Mouse (Mus musculus) heart, embryonic 11.5 days (tissue): ENCODE measurements around the gene Gm45618. TPM values are rescaled to one million over a fixed set of nuclear protein-coding genes. Genes with fewer than 3 reads are reported as not detected.
"Not testable (repeated sequence)": the region's sequence is repeated elsewhere in the genome, so short reads cannot be mapped to it uniquely, and the experiment has no call there.

Experiments used
- ATAC-seq: fragments of 200-750 bp; cut with Nextera tagmentation; replicated peaks from 2 replicates; pipeline ENCODE4 v1.8.0; 2017; ENCODE audit warnings: moderate library complexity; ENCODE audit not compliant: insufficient number of reproducible peaks, low FRiP score, low TSS enrichment
- H3K27ac ChIP-seq: fragments of 300-500 bp; sonication (generic); 2 replicates; pipeline ENCODE4 v1.5.1; 2014; ENCODE audit warnings: mild to moderate bottlenecking, low read depth, low read length
- H3K27me3 ChIP-seq: fragments of 300-500 bp; sonication (generic); 2 replicates; pipeline ENCODE4 v1.6.1; 2014; ENCODE audit warnings: mild to moderate bottlenecking, low read length, mixed read lengths; ENCODE audit not compliant: control insufficient read depth, insufficient read depth
- H3K36me3 ChIP-seq: fragments of 300-500 bp; sonication (generic); 2 replicates; pipeline ENCODE4 v1.6.1; 2014; ENCODE audit warnings: mild to moderate bottlenecking, low read length, moderate library complexity, mixed read lengths; ENCODE audit not compliant: control insufficient read depth, insufficient read depth
- H3K4me1 ChIP-seq: fragments of 300-500 bp; sonication (generic); 2 replicates; pipeline ENCODE4 v1.6.1; 2014; ENCODE audit warnings: low read length; ENCODE audit not compliant: control insufficient read depth, insufficient read depth
- H3K4me2 ChIP-seq: fragments of 300-500 bp; sonication (generic); 2 replicates; pipeline ENCODE4 v1.6.1; 2014; ENCODE audit warnings: mild to moderate bottlenecking, moderate library complexity
- H3K4me3 ChIP-seq: fragments of 300-500 bp; sonication (generic); 2 replicates; pipeline ENCODE4 v1.5.1; 2014; ENCODE audit warnings: low read depth, low read length
- H3K9ac ChIP-seq: fragments of 300-500 bp; sonication (generic); 2 replicates; pipeline ENCODE4 v1.6.1; 2014; ENCODE audit warnings: mild to moderate bottlenecking, low read depth, low read length, moderate library complexity
- H3K9me3 ChIP-seq: fragments of 300-500 bp; sonication (generic); replicated peaks from 2 replicates; pipeline ENCODE4 v1.6.1; 2016; ENCODE audit warnings: low read length; ENCODE audit not compliant: control insufficient read depth
- WGBS: fragments of 180-500 bp; shearing (Covaris S2); extraction: QIAGEN DNeasy Blood & Tissue Kit; methylation state at CpG from one replicate; pipeline ENCODE4 v1.1.7; 2014; ENCODE audit not compliant: insufficient replicate concordance; 5-methylcytosine and 5-hydroxymethylcytosine counted together
- polyA plus RNA-seq: library from polyadenylated mRNA; unstranded; fragments of >200 nt; fragmentation: Nextera tagmentation; extraction: Ambion mirVana; gene quantifications from 2 replicates; pipeline ENCODE4 v1.2.1, GENCODE M21; 2014

Gm45618 gene
- polyA plus RNA-seq: not detected in 2 replicates

- not testable (repeated sequence) for H3K4me3 ChIP-seq, H3K27me3 ChIP-seq, H3K9ac ChIP-seq, H3K4me1 ChIP-seq, H3K36me3 ChIP-seq, H3K4me2 ChIP-seq, H3K27ac ChIP-seq, ATAC-seq, H3K9me3 ChIP-seq
- WGBS: 80% methylated on average over 1 of the region's 1 CpGs
Observed at GRCm38 (mm10) chr7:142120629-142121028, at the start of gene Gm45618. Gene Gm45618, minus strand, starts transcription at chr7:142120729.

- Histone ChIP-seq H3K9me3 (no peaks in the 10 kb centered on the region), H3K9ac (no peak overlapping the region)
Observed at GRCm38 (mm10) chr7:142169836-142170235, 49.3 kb upstream of the Gm45618 start.

GRCm38 (mm10) chr7:142165639-142166038, 45.1 kb upstream of the Gm45618 start, which contains the start of gene Gm4553:
Gene Gm4553, minus strand, starts transcription at chr7:142165739.
- not testable (repeated sequence) for H3K27me3 ChIP-seq, H3K9me3 ChIP-seq, H3K36me3 ChIP-seq, H3K4me3 ChIP-seq, ATAC-seq, H3K4me1 ChIP-seq, H3K27ac ChIP-seq, H3K9ac ChIP-seq, H3K4me2 ChIP-seq

More at GRCm38 (mm10) chr7:142169836-142170235, 49.3 kb upstream of the Gm45618 start:
- H3K36me3 ChIP-seq: no peaks in the 10 kb centered on the region
- no peaks in the 10 kb centered on the region for H3K27me3 ChIP-seq
- H3K4me3 ChIP-seq: no peak overlapping the region
- 42% methylated on average over 3 of the region's 3 CpGs for WGBS
- no peak overlapping the region for H3K27ac ChIP-seq
- no peak overlapping the region for H3K4me2 ChIP-seq
- no peaks in the 10 kb centered on the region for H3K4me1 ChIP-seq
- no peak for ATAC-seq

GRCm38 (mm10) chr7:142159366-142159765, 38.8 kb upstream of the Gm45618 start:
- no peaks in the 10 kb centered on the region for H3K9me3 ChIP-seq
- 85% methylated on average over 3 of the region's 3 CpGs for WGBS
- no peak overlapping the region for H3K9ac ChIP-seq
- no peaks in the 10 kb centered on the region for H3K36me3 ChIP-seq
- no peak overlapping the region for H3K4me3 ChIP-seq
- no peak for ATAC-seq
- H3K4me1 ChIP-seq: no peaks in the 10 kb centered on the region
- H3K27ac ChIP-seq: no peak overlapping the region
- H3K27me3 ChIP-seq: 0 out of 2 replicates have a peak, but pooled peaks cover 2% of the 10 kb centered on the region
- no peak overlapping the region for H3K4me2 ChIP-seq

GRCm38 (mm10) chr7:142157013-142157412, 36.5 kb upstream of the Gm45618 start, which contains the start of gene Gm29735:
Gene Gm29735, minus strand, starts transcription at chr7:142157113.
- H3K4me1 ChIP-seq, H3K9me3 ChIP-seq, H3K4me2 ChIP-seq, ATAC-seq, H3K27ac ChIP-seq, H3K36me3 ChIP-seq, H3K4me3 ChIP-seq, H3K9ac ChIP-seq, H3K27me3 ChIP-seq: not testable (repeated sequence)
- WGBS: 30% methylated on average over 2 of the region's 2 CpGs

GRCm38 (mm10) chr7:142155308-142155707, 34.8 kb upstream of the Gm45618 start:
- Histone ChIP-seq H3K27me3 (0 out of 2 replicates have a peak, but pooled peaks cover under 1% of the 10 kb centered on the region), H3K4me3 (no peak overlapping the region), H3K4me1 (no peaks in the 10 kb centered on the region), H3K4me2 (no peak overlapping the region), H3K9ac (no peak overlapping the region), H3K9me3 (no peaks in the 10 kb centered on the region), H3K36me3 (no peaks in the 10 kb centered on the region), H3K27ac (no peak overlapping the region)
- ATAC-seq: no peak
- 76% methylated on average over 1 of the region's 1 CpGs for whole genome bisulfite sequencing

GRCm38 (mm10) chr7:142152191-142152590, 31.7 kb upstream of the Gm45618 start:
- no peak overlapping the region for H3K4me3 ChIP-seq
- no peaks in the 10 kb centered on the region for H3K9me3 ChIP-seq
- no peak overlapping the region for H3K27ac ChIP-seq
- no peaks in the 10 kb centered on the region for H3K27me3 ChIP-seq
- no peak overlapping the region for H3K9ac ChIP-seq
- WGBS: 68% methylated on average over 4 of the region's 4 CpGs
- no peak overlapping the region for H3K4me2 ChIP-seq
- H3K36me3 ChIP-seq: no peaks in the 10 kb centered on the region
- no peak for ATAC-seq
- no peaks in the 10 kb centered on the region for H3K4me1 ChIP-seq

GRCm38 (mm10) chr7:142148633-142149032, 28.1 kb upstream of the Gm45618 start:
- H3K4me2 ChIP-seq: no peak overlapping the region
- ATAC-seq: no peak

GRCm38 (mm10) chr7:142146033-142146432, 25.5 kb upstream of the Gm45618 start:
- no peak overlapping the region for H3K9ac ChIP-seq
- no peaks in the 10 kb centered on the region for H3K36me3 ChIP-seq
- no peak overlapping the region for H3K4me2 ChIP-seq
- WGBS: 7% methylated on average over 1 of the region's 1 CpGs
- no peaks in the 10 kb centered on the region for H3K4me1 ChIP-seq
- no peaks in the 10 kb centered on the region for H3K9me3 ChIP-seq
- H3K4me3 ChIP-seq: no peak overlapping the region
- H3K27me3 ChIP-seq: no peaks in the 10 kb centered on the region; the same call in 1 of the 2 replicates
- H3K27ac ChIP-seq: no peak overlapping the region
- ATAC-seq: no peak

More at GRCm38 (mm10) chr7:142148633-142149032, 28.1 kb upstream of the Gm45618 start:
- Histone ChIP-seq H3K36me3 (no peaks in the 10 kb centered on the region), H3K9me3 (no peaks in the 10 kb centered on the region), H3K4me3 (no peak overlapping the region), H3K27me3 (no peaks in the 10 kb centered on the region; the same call in 1 of the 2 replicates), H3K27ac (no peak overlapping the region), H3K9ac (no peak overlapping the region), H3K4me1 (no peaks in the 10 kb centered on the region)
